ENCODE assay signal across 8 mouse cellular contexts in genomic region chr13:100833640-100834002, GRCm38 (mm10). TPM values are rescaled to one million over a fixed set of nuclear protein-coding genes. Genes with fewer than 3 reads are reported as not detected.
DNase-seq lines count a peak whose midpoint lies in the region; ATAC-seq and TF ChIP-seq lines count a peak whose summit lies in the region.

No protein-coding gene starts in this region.

- H3K27ac ChIP-seq in lung, embryonic 16.5 days (ENCODE audit: low read length): no peak overlapping the region
- H3K27ac ChIP-seq in lung, postnatal 0 days (ENCODE audit: low read length): no peak overlapping the region
- H3K27ac ChIP-seq in liver, embryonic 12.5 days: no peak overlapping the region
- no peak overlapping the region for H3K27ac ChIP-seq in stomach, embryonic 16.5 days (ENCODE audit: low read length)

- no peak overlapping the region; the same call in 1 of the 2 replicates for H3K9ac ChIP-seq in lung, embryonic 16.5 days (ENCODE audit: low read length)
- no peak overlapping the region for H3K9ac ChIP-seq in lung, postnatal 0 days (replicated peaks; ENCODE audit: low read depth)
- H3K9ac ChIP-seq in liver, embryonic 12.5 days: no peak overlapping the region
- no peak overlapping the region for H3K9ac ChIP-seq in stomach, embryonic 16.5 days (ENCODE audit: low read length)

- TF ChIP-seq CTCF in lung, postnatal 0 days (IDR thresholded peaks at IDR 0.05): no peak

- no peaks in the 10 kb centered on the region for H3K9me3 ChIP-seq in lung, embryonic 16.5 days (ENCODE audit: control insufficient read depth, low read length)
- H3K9me3 ChIP-seq in lung, postnatal 0 days (ENCODE audit: low read length): no peaks in the 10 kb centered on the region
- H3K9me3 ChIP-seq in liver, embryonic 12.5 days (replicated peaks): no peaks in the 10 kb centered on the region
- no peaks in the 10 kb centered on the region for H3K9me3 ChIP-seq in stomach, embryonic 16.5 days (replicated peaks; ENCODE audit: control insufficient read depth, low read length)

- peak; percentile 23 for DNase-seq in cerebellum, adult 9-11 months
- no peak for DNase-seq in cerebellum, adult 11-12 months
- no peak for DNase-seq in lung, postnatal 0 days (ENCODE audit: low spot score)
- DNase-seq in spleen, adult 18-20 months: no peak
- DNase-seq in cerebellum, postnatal 25 days: no peak

- H3K4me1 ChIP-seq in lung, embryonic 16.5 days (replicated peaks; ENCODE audit: control insufficient read depth, insufficient read depth, low read length): peaks cover 11% of the 10 kb centered on the region
- H3K4me1 ChIP-seq in lung, postnatal 0 days (ENCODE audit: insufficient read depth, low read depth, low read length): peaks cover 6% of the 10 kb centered on the region; the same call in 1 of the 2 replicates
- peaks cover 27% of the 10 kb centered on the region for H3K4me1 ChIP-seq in liver, embryonic 12.5 days
- H3K4me1 ChIP-seq in stomach, embryonic 16.5 days (ENCODE audit: control insufficient read depth, insufficient read depth, low read length): peaks cover 14% of the 10 kb centered on the region; the same call in 1 of the 2 replicates

- H3K4me3 ChIP-seq in lung, embryonic 16.5 days (ENCODE audit: low read length): peak overlapping the region; percentile 94
- no peak overlapping the region for H3K4me3 ChIP-seq in lung, postnatal 0 days (ENCODE audit: low read depth, low read length)
- H3K4me3 ChIP-seq in liver, embryonic 12.5 days: peak overlapping the region; percentile 99; the same call in 1 of the 2 replicates
- peak overlapping the region; percentile 84 for H3K4me3 ChIP-seq in stomach, embryonic 16.5 days (replicated peaks; ENCODE audit: low read length)

- H3K4me2 ChIP-seq in lung, embryonic 16.5 days (ENCODE audit: low read depth, low read length): peak overlapping the region; percentile 47
- no peak overlapping the region for H3K4me2 ChIP-seq in lung, postnatal 0 days (replicated peaks; ENCODE audit: low read depth, low read length)
- peak overlapping the region; percentile 82 for H3K4me2 ChIP-seq in liver, embryonic 12.5 days
- peak overlapping the region; percentile 28 for H3K4me2 ChIP-seq in stomach, embryonic 16.5 days (ENCODE audit: low read depth, low read length)

- no peaks in the 10 kb centered on the region for H3K27me3 ChIP-seq in lung, embryonic 16.5 days (ENCODE audit: control insufficient read depth, insufficient read depth, low read depth, low read length)
- no peaks in the 10 kb centered on the region for H3K27me3 ChIP-seq in lung, postnatal 0 days (replicated peaks; ENCODE audit: insufficient read depth, low read length)
- peaks cover 8% of the 10 kb centered on the region; the same call in 1 of the 2 replicates for H3K27me3 ChIP-seq in liver, embryonic 12.5 days (replicated peaks)
- no peaks in the 10 kb centered on the region for H3K27me3 ChIP-seq in stomach, embryonic 16.5 days (ENCODE audit: control insufficient read depth, insufficient read depth, low read length)

- no peaks in the 10 kb centered on the region for H3K36me3 ChIP-seq in lung, embryonic 16.5 days (ENCODE audit: control insufficient read depth, insufficient read depth, low read length)
- H3K36me3 ChIP-seq in lung, postnatal 0 days (ENCODE audit: insufficient read depth, low read length): no peaks in the 10 kb centered on the region
- H3K36me3 ChIP-seq in liver, embryonic 12.5 days: 0 out of 2 replicates have a peak, but pooled peaks cover 6% of the 10 kb centered on the region
- H3K36me3 ChIP-seq in stomach, embryonic 16.5 days (ENCODE audit: control insufficient read depth, insufficient read depth, low read length): no peaks in the 10 kb centered on the region

- TF ChIP-seq EP300 in lung, postnatal 0 days (IDR thresholded peaks at IDR 0.05): no peak

- ATAC-seq in lung, embryonic 16.5 days (ENCODE audit: low read depth): no peak
- no peak for ATAC-seq in lung, postnatal 0 days
- ATAC-seq in liver, embryonic 12.5 days: no peak
- 0 out of 2 replicates have a peak, but pooled peaks have one; percentile 2 for ATAC-seq in stomach, embryonic 16.5 days (ENCODE audit: insufficient read depth, low FRiP score)

- WGBS in lung, embryonic 16.5 days: 49% methylated on average over 6 of the region's 6 CpGs
- WGBS in lung, postnatal 0 days: 50% methylated on average over 6 of the region's 6 CpGs
- 55% methylated on average over 6 of the region's 6 CpGs for WGBS in liver, embryonic 12.5 days (ENCODE audit: insufficient replicate concordance)
- 47% methylated on average over 6 of the region's 6 CpGs for WGBS in stomach, embryonic 16.5 days

RNA-seq across cellular contexts. Expression of gene Slc30a5, which starts 0.4 kb away (rescaled TPM):
- 46.2 and 48.4 TPM in 2 replicates for polyA plus RNA-seq in lung, embryonic 16.5 days (2015; fragmentation: Nextera tagmentation; extraction: Ambion mirVana)
- 30.8 and 31.1 TPM in 2 replicates for polyA plus RNA-seq in lung, postnatal 0 days (2015; fragmentation: Nextera tagmentation; extraction: Ambion mirVana)
- polyA plus RNA-seq in liver, embryonic 12.5 days (2016; fragmentation: Nextera tagmentation; extraction: Ambion mirVana): 40.8 and 45.1 TPM in 2 replicates
- polyA plus RNA-seq in stomach, embryonic 16.5 days (2015; fragmentation: Nextera tagmentation; extraction: Ambion mirVana): 47.3 and 53.7 TPM in 2 replicates

RNA-seq across cellular contexts. Expression of gene Ccnb1, which starts 47.3 kb away (rescaled TPM):
- 271 and 277 TPM in 2 replicates for polyA plus RNA-seq in lung, embryonic 16.5 days (2015; fragmentation: Nextera tagmentation; extraction: Ambion mirVana)
- polyA plus RNA-seq in lung, postnatal 0 days (2015; fragmentation: Nextera tagmentation; extraction: Ambion mirVana): 8.8 and 10.9 TPM in 2 replicates
- 284 and 289 TPM in 2 replicates for polyA plus RNA-seq in liver, embryonic 12.5 days (2016; fragmentation: Nextera tagmentation; extraction: Ambion mirVana)
- polyA plus RNA-seq in stomach, embryonic 16.5 days (2015; fragmentation: Nextera tagmentation; extraction: Ambion mirVana): 173 and 187 TPM in 2 replicates

RNA-seq across cellular contexts. Expression of gene Cenph, which starts 57.9 kb away (rescaled TPM):
- 31.1 and 35.1 TPM in 2 replicates for polyA plus RNA-seq in lung, embryonic 16.5 days (2015; fragmentation: Nextera tagmentation; extraction: Ambion mirVana)
- polyA plus RNA-seq in lung, postnatal 0 days (2015; fragmentation: Nextera tagmentation; extraction: Ambion mirVana): 2.5 and 2.9 TPM in 2 replicates
- 45.3 and 47.4 TPM in 2 replicates for polyA plus RNA-seq in liver, embryonic 12.5 days (2016; fragmentation: Nextera tagmentation; extraction: Ambion mirVana)
- 24.9 and 25.7 TPM in 2 replicates for polyA plus RNA-seq in stomach, embryonic 16.5 days (2015; fragmentation: Nextera tagmentation; extraction: Ambion mirVana)

Comparison
In these comparisons a context has a peak if more than half of its experiments do, and no peak if none do; other contexts are left out.
1. RNA of gene Ccnb1, which starts 47.3 kb away (polyA plus RNA-seq): 284 to 289 TPM in liver, embryonic 12.5 days, 271 to 277 TPM in lung, embryonic 16.5 days and 173 to 187 TPM in stomach, embryonic 16.5 days; 8.8 to 10.9 TPM in lung, postnatal 0 days; every median in the first group is over 10 times any median in the second.